Mouse (Mus musculus) kidney, adult 11 months (tissue): Measurements from ENCODE around the gene Tsen2.
A peak's percentile ranks its signal among the peaks of the same experiment; 100 is the strongest.

ENCODE experiments used
- DNase-seq: peaks from one replicate; pipeline ENCODE4 v3.0.0; 2022

Gene Tsen2

DNA sequence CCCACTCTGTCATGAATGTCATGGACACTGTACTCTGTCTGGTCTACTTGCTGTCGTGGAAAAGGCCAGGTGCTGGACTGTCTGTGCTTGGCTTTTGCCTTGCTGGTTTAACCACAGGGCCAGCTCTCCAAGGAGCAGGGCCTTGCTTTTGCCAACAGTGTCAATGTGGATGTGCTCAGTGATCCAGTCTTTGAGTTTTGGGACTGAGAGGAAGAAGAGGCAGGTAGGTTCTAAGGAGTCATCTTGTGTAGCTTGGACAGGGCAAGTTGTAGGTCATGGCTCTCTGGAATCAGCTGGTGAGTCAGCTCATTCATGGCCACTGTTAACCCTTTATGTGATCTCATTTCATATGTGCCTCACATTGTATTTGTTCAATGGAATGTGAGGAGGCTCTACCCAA is 62.0 kb downstream of the Tsen2 start:
- no peak for DNase-seq

DNA sequence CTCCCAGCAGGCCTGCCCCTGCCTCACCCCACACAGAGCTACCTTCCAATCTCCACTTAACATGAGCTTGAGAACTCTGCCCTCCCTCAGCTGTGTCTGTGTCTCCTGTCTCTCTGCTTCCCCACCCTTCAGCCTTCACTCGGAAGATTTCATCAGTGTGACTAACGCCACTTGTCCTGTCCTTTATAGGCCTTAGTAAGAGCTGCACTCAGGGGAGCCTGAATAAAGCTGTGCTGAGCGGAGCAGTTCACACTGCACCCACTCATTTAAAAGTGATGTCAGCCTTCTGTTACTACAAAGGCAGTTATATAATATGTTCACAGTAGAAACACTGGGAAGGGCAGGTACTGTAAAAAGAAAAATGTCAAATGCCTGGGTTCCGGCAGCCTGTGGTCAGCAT is 63.0 kb downstream of the Tsen2 start:
- no peak for DNase-seq

DNA sequence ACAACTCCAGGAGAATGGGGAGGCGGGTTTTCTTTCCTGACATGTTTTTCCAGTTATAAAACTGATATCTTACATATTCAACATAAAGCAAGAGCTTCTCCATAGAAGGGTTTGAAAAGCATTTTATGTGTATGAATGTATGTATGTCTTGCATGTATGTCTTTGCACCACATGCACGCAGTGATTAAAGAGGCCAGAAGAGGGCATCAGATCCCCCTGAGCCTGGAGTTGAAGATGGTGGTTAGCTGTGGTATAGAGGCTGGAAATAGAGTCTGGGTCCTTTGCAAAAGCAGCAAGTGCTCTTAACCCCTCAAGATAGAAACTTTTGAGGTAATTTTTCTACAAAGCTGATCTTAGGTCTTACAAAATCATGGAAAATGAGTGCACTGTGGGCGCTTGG is 64.7 kb downstream of the Tsen2 start:
- DNase-seq = no peak

DNA sequence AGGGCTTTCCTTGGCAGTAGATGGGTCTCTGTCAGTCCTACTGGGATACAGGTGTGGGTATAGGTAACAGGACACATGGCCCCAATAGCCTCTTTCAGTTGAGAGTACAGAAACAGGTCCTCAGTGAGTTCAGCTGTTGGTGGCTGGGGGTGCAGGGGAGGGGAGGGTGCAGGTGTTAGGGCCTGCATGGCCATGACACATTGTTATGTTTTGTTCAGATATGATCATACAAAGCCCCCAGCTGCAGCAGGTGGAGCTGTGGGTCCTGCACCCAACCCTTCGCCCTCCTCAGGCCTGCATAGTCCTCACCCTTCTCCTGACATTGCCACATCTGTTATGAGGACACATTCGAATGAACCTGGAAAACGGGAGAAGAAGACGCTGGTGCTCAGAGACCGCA is 65.8 kb downstream of the Tsen2 start:
- DNase-seq = no peak

DNA sequence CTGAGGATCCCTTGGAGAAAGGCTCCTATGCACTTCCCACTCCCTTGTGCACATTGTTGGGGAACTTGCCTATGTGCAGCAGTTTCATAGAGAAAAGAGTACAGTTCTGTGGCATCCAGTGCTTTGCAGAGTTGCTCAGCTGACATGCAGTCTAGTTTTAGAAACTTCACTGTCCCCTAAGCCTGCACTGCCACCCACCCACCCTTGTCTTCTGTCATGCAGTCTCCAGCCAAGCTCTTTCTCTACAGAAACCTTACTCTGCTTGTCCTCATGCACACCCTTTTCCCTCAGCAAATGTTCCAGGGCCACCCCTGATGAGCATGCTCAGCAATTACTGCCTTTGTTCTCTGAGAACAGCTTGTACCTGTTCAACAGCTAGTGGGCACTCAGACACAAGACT is 69.3 kb downstream of the Tsen2 start:
- DNase-seq = no peak

DNA sequence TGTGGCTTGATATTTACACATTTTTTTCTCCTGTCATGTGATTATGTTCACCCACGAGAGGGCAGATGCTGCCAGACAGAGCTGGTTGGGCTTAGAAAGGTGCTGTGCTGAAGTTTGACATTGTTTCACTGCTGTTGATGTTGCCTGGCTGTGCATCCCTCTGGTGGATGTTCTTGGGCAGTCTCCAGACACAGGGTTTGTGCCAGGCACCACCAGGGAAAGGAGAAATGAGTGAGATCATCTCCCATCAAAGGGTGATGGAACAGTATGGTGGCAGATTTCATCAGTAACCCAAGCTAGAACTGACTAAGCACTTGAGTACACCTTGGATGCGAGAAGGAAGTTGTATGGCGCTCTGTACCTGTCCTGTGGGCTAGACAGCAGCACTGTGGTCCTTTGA is 71.5 kb downstream of the Tsen2 start:
- DNase-seq = no peak

DNA sequence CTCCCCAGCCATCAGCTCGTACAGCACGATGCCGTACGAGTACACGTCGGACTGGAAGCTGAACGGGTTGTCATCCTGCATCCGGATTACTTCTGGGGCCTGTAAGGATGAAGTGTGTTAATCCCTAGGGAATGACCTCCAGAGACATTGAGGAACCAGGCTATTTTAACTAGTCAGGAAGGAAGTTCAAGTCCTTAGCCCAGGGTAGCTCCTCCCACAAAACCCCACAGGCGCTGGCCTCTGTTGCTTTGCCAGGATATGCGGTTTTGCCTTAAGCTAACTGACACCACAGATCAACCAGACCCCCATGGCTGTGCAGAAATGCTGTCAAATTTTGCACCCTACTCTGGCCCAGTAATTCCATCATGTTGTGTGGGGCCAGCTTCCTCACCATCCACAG is 75.4 kb downstream of the Tsen2 start:
- DNase-seq = peak; percentile 55

DNA sequence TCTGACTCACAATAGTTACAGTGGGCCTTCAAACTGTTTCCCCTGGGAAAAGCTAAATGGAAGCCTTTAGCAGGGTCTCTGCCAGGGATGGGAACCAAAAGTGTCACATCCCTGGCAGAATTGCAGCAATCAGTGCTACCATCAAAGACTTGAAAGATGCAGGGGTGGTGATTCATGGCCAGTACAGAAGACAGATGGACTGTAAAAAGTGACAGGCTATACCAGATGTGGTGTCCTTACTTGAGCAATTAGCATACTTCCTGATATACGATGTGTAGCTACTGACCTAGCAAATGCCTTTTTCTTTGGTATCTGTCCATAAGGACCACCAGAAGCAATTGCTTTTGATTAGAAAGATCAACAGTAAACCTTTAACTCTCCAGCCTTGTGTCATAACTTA is 76.5 kb downstream of the Tsen2 start:
- DNase-seq = no peak

DNA sequence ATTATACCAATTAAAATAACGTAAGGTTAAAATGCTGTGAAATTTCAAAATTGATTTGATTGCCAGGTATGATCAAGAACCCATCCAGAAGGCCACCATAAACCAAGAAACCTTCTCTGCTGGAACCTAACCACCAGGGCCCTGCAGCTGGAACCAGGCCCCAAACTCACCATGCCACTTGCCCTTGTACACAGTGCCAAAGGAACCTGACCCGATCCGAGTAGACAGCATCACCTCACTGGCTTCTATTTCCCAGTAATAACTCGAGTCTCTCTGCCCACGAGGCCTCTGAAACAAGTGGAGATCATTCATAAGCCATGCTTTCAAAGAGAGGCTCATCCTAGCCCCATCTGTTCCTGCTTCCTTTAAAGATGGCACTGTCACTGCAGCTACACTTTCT is 81.7 kb downstream of the Tsen2 start:
- DNase-seq = no peak
